Mouse (Mus musculus) splenic B cell, adult 2 months (primary cell): ENCODE measurements around the gene Osbpl8.
"Not testable (repeated sequence)": the region's sequence is repeated elsewhere in the genome, so short reads cannot be mapped to it uniquely, and the experiment has no call there.

Experiments used
- DNase-seq: peaks from one replicate; pipeline ENCODE4 v3.0.0-alpha.2; 2011; ENCODE audit warnings: low read depth, low spot score
- H3K27me3 ChIP-seq: 2 replicates; pipeline ENCODE4 v1.6.1; 2012; ENCODE audit warnings: mild to moderate bottlenecking, low read length, moderate library complexity, mixed read lengths; ENCODE audit not compliant: control insufficient read depth, poor library complexity, insufficient read depth, severe bottlenecking
- H3K36me3 ChIP-seq: 2 replicates; pipeline ENCODE4 v1.6.1; 2012; ENCODE audit warnings: mild to moderate bottlenecking, low read length, moderate library complexity, mixed read lengths; ENCODE audit not compliant: control insufficient read depth, poor library complexity, insufficient read depth, severe bottlenecking

Gene Osbpl8

DNA sequence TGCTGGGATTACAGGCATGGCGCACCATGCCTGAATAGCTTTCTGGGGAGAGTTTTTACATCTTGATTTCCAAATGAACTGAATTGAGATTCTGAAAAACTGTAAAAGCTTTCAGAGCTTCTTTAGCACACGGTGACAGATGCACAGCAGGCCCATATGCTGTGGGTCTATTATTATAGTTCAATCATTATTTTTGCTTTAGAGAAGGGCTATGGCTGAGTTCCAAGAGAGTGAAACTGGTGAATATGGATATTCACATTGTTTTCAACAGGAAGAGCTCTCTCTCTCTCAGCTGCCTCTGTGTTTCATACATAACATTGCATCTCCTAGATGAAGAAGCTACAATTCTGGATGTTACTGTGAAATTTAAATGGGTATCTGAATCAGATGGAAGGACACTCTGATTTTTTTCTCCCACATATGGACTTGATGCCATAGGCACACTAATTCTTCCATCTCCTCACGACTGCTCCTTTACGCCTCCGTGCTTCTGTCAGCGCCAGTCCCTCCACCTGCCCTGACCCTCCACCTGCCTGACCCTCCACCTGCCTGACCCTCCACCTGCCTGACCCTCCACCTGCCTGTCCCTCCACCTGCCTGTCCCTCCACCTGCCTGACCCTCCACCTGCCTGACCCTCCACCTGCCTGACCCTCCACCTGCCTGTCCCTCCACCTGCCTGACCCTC lies 25.7 kb downstream of the Osbpl8 start:
- DNase-seq, result no peak
- Histone ChIP-seq H3K36me3 (no peaks in the 10 kb centered on the region), H3K27me3 (no peaks in the 10 kb centered on the region)

DNA sequence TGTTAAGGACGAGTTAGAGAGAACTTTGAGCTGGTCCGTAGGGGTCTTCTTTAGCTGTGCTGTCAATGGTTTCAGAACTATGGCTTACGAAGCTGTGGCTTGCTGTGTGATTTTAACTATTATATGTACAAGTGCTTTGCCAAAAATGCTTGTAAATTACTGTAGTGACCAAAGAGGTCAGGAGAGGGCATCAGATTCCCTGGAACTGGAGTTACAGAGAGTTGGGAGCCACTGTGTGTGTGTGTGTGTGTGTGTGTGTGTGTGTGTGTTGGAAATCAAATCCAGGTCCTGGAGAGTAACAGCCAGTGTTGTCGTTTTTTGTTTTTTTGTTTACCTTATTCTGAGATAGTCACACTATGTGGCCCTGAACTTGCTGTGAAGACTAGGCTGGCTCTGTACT lies 29.0 kb downstream of the Osbpl8 start:
- H3K36me3 ChIP-seq, result 0 out of 2 replicates have a peak, but pooled peaks cover 2% of the 10 kb centered on the region
- no peak for DNase-seq
- no peaks in the 10 kb centered on the region for H3K27me3 ChIP-seq

GRCm38 (mm10) chr10:111196191-111196590 lies 31.6 kb downstream of the Osbpl8 start:
- H3K27me3 ChIP-seq, result no peaks in the 10 kb centered on the region
- H3K36me3 ChIP-seq, result 0 out of 2 replicates have a peak, but pooled peaks cover 2% of the 10 kb centered on the region
- no peak for DNase-seq

GRCm38 (mm10) chr10:111198705-111199104 lies 34.2 kb downstream of the Osbpl8 start:
- H3K36me3 ChIP-seq, DNase-seq, H3K27me3 ChIP-seq: not testable (repeated sequence)

DNA sequence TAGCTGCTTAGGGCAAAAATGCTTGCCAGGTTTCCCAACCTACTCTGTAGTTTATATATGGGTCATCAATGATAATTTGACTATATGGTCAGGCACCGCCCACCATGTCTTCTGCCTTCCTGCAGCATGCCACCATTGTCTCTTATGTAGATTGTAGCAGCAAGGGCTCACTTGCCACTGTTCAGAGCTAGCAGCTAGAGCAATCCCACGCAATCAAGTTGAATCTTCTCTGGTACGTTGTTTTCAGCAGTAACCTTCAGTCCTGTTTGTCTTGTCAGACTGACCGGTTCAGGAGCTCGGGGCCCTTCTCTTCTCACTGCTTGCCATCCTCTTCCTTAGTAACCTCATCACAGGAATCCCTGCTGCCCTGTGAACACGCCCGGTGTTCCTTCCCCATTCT lies 36.6 kb downstream of the Osbpl8 start:
- Histone ChIP-seq H3K27me3 (no peaks in the 10 kb centered on the region), H3K36me3 (0 out of 2 replicates have a peak, but pooled peaks cover 2% of the 10 kb centered on the region)
- no peak for DNase-seq

GRCm38 (mm10) chr10:111201666-111202065 lies 37.1 kb downstream of the Osbpl8 start:
- DNase-seq, result no peak
- Histone ChIP-seq H3K36me3 (0 out of 2 replicates have a peak, but pooled peaks cover under 1% of the 10 kb centered on the region), H3K27me3 (no peaks in the 10 kb centered on the region)

DNA sequence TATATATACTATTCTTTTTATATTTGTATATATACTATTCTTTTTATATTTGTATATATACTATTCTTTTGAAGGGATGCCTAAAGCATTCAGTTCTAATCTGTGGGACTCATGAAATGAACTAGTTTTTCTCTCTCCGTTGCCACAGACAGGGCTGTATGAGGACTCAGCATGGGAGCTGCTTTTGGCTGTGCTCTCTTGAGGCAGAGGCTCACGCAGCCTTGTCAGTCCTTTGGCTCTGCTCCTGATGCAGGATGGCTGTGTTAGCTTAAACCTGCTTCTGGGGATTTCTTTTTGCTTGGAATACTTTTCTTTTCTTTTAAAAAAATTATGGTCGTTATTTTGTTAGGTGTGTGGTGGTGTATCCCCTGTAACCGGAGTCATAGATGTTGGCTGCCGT lies 39.5 kb downstream of the Osbpl8 start:
- H3K36me3 ChIP-seq, result no peaks in the 10 kb centered on the region
- no peak for DNase-seq
- H3K27me3 ChIP-seq, result no peaks in the 10 kb centered on the region

DNA sequence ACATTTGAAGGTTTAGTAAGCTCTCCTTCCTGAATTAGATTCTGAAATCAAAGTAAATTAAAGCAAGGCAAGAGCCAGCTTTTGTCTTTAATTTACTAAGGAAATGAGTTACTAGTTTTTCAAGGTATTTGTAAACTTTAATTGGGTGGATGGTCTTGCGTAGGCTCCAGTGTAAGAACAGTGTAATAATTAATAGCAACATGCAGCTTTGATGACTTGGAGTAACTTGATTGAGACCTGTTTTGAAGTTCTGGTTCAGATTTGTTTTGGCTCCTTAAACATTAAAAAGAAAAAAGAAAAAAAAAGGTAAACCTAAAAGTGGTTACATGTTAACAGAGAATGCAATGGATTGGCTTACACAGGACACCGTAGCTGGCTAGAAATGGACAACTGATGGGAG lies 40.9 kb downstream of the Osbpl8 start:
- DNase-seq, result no peak
- Histone ChIP-seq H3K36me3 (no peaks in the 10 kb centered on the region), H3K27me3 (no peaks in the 10 kb centered on the region)

DNA sequence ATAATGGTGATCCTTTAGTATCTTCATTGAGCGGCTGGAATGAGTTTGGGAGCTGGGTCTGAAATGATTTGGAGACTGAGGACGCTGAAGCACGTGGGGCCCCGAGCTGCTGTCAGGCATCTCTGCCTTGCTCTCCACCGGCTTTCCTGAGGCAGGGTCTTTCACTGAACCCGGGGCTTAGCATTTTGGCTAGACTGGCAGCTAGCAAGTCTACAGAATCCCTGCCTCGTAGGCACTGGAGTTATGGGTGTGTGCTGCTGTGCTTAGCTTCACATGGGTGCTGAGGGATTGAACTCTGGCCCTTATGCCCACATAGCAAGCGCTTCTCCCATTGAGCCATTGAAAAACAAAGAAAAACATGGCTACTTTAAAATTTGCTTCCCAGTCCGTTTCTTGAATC lies 42.8 kb downstream of the Osbpl8 start:
- DNase-seq, result no peak
- Histone ChIP-seq H3K27me3 (no peaks in the 10 kb centered on the region), H3K36me3 (no peaks in the 10 kb centered on the region)

- no peaks in the 10 kb centered on the region for H3K36me3 ChIP-seq
- H3K27me3 ChIP-seq, result no peaks in the 10 kb centered on the region
- no peak for DNase-seq
Observed at GRCm38 (mm10) chr10:111214084-111214483, 49.5 kb downstream of the Osbpl8 start.

DNA sequence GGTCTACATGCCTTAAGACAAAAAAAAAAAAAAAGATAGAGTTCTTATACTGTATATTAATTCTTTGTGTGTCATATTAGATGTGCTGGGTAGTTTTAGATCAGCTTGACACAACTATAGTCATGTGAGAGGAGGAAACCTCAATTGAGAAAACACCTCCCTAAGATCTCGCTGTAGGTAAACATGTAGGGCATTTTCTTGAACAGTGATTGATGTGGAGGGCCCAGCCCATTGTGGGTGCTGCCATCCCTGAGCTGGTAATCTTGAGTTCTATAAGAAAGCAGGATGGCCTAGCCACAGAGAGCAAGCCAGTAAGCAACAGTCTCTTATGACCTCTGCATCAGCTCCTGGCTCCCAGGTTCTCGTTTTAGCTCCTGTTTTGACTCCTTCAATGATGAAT lies 50.1 kb downstream of the Osbpl8 start:
- Histone ChIP-seq H3K27me3 (no peaks in the 10 kb centered on the region), H3K36me3 (no peaks in the 10 kb centered on the region)
- no peak for DNase-seq

- Histone ChIP-seq H3K36me3 (no peaks in the 10 kb centered on the region), H3K27me3 (no peaks in the 10 kb centered on the region)
- DNase-seq, result no peak
Observed at GRCm38 (mm10) chr10:111215572-111215971, 51.0 kb downstream of the Osbpl8 start.

GRCm38 (mm10) chr10:111216111-111216510 lies 51.6 kb downstream of the Osbpl8 start:
- H3K27me3 ChIP-seq, result no peaks in the 10 kb centered on the region
- DNase-seq, result no peak
- no peaks in the 10 kb centered on the region for H3K36me3 ChIP-seq

- H3K36me3 ChIP-seq, result no peaks in the 10 kb centered on the region
- no peaks in the 10 kb centered on the region for H3K27me3 ChIP-seq
- DNase-seq, result no peak
Observed at GRCm38 (mm10) chr10:111222535-111222934, 58.0 kb downstream of the Osbpl8 start.

GRCm38 (mm10) chr10:111223218-111223830 lies 58.8 kb downstream of the Osbpl8 start:
- no peaks in the 10 kb centered on the region for H3K27me3 ChIP-seq
- no peak for DNase-seq
- no peaks in the 10 kb centered on the region for H3K36me3 ChIP-seq
